Mouse (Mus musculus) testis, adult 2 months (tissue): ENCODE data around the gene Chl1. TPM values are rescaled to one million over a fixed set of nuclear protein-coding genes. Genes with fewer than 3 reads are reported as not detected.

Experiments
- H3K27ac ChIP-seq: fragments of 200-500 bp; 2 replicates; pipeline ENCODE4 v1.5.1; 2012; ENCODE audit warnings: low read depth, low read length; ENCODE audit not compliant: control insufficient read depth, insufficient read depth
- H3K27me3 ChIP-seq: fragments of 200-500 bp; 2 replicates; pipeline ENCODE4 v1.6.1; 2012; ENCODE audit warnings: mild to moderate bottlenecking, low read length, moderate library complexity; ENCODE audit not compliant: control insufficient read depth, insufficient read depth
- H3K36me3 ChIP-seq: fragments of 200-500 bp; 2 replicates; pipeline ENCODE4 v1.6.1; 2012; ENCODE audit warnings: mild to moderate bottlenecking, low read length; ENCODE audit not compliant: control insufficient read depth, insufficient read depth
- H3K4me1 ChIP-seq: fragments of 200-500 bp; 2 replicates; pipeline ENCODE4 v1.6.1; 2012; ENCODE audit warnings: low read length; ENCODE audit not compliant: control insufficient read depth, insufficient read depth
- H3K4me3 ChIP-seq: fragments of 200-500 bp; 2 replicates; pipeline ENCODE4 v1.5.1; 2012; ENCODE audit warnings: low read depth, mild to moderate bottlenecking, low read length, moderate library complexity, mixed read lengths; ENCODE audit not compliant: control insufficient read depth
- CTCF ChIP-seq: fragments of 200-500 bp; IDR thresholded peaks from 2 replicates; pipeline ENCODE4 v1.5.1; 2012; ENCODE audit warnings: low read depth, mild to moderate bottlenecking, inconsistent platforms, low read length, moderate library complexity; ENCODE audit not compliant: control insufficient read depth, insufficient read depth, insufficient replicate concordance
- POLR2A ChIP-seq: fragments of 200-500 bp; IDR thresholded peaks from 2 replicates; pipeline ENCODE4 v1.6.1; 2012; ENCODE audit warnings: low read depth, mild to moderate bottlenecking, inconsistent platforms, low read length, moderate library complexity; ENCODE audit not compliant: control insufficient read depth
- polyA plus RNA-seq: library from polyadenylated mRNA; depleted of rRNA; stranded (reverse); fragments of >200 nt; gene quantifications from 2 replicates; pipeline ENCODE4 v1.2.3, GENCODE M21; 2012

Gene Chl1
- polyA plus RNA-seq, 1 experiment, result 192 TPM

- H3K27ac ChIP-seq, result no peak overlapping the region
- TF ChIP-seq CTCF (no peak), POLR2A (no peak)
- H3K36me3 ChIP-seq, result no peaks in the 10 kb centered on the region
- H3K4me1 ChIP-seq, result no peaks in the 10 kb centered on the region
- H3K4me3 ChIP-seq, result no peak overlapping the region
- no peaks in the 10 kb centered on the region for H3K27me3 ChIP-seq
Measured at GRCm38 (mm10) chr6:103699482-103699881, 189.1 kb downstream of the Chl1 start.

GRCm38 (mm10) chr6:103699895-103700294 is 189.5 kb downstream of the Chl1 start:
- Histone ChIP-seq H3K27ac (no peak overlapping the region), H3K4me1 (no peaks in the 10 kb centered on the region), H3K36me3 (no peaks in the 10 kb centered on the region), H3K27me3 (no peaks in the 10 kb centered on the region), H3K4me3 (no peak overlapping the region; the same call in 1 of the 2 replicates)
- TF ChIP-seq POLR2A (no peak), CTCF (no peak)

GRCm38 (mm10) chr6:103700336-103700735 is 189.9 kb downstream of the Chl1 start:
- Histone ChIP-seq H3K27me3 (no peaks in the 10 kb centered on the region), H3K36me3 (no peaks in the 10 kb centered on the region), H3K27ac (no peak overlapping the region), H3K4me3 (peak overlapping the region; percentile 47), H3K4me1 (no peaks in the 10 kb centered on the region)
- TF ChIP-seq POLR2A (no peak), CTCF (no peak)

GRCm38 (mm10) chr6:103706366-103706765 is 196.0 kb downstream of the Chl1 start:
- H3K27me3 ChIP-seq, result no peaks in the 10 kb centered on the region
- H3K4me3 ChIP-seq, result no peak overlapping the region
- no peaks in the 10 kb centered on the region for H3K4me1 ChIP-seq
- H3K27ac ChIP-seq, result no peak overlapping the region
- no peaks in the 10 kb centered on the region for H3K36me3 ChIP-seq
- no peak for TF ChIP-seq POLR2A
- no peak for TF ChIP-seq CTCF

- no peaks in the 10 kb centered on the region for H3K27me3 ChIP-seq
- H3K36me3 ChIP-seq, result no peaks in the 10 kb centered on the region
- H3K27ac ChIP-seq, result no peak overlapping the region
- no peaks in the 10 kb centered on the region for H3K4me1 ChIP-seq
- no peak overlapping the region for H3K4me3 ChIP-seq
- TF ChIP-seq CTCF, result no peak
Measured at GRCm38 (mm10) chr6:103739291-103739690, 228.9 kb downstream of the Chl1 start.

GRCm38 (mm10) chr6:103742784-103743183 is 232.4 kb downstream of the Chl1 start:
- Histone ChIP-seq H3K4me3 (no peak overlapping the region), H3K4me1 (no peaks in the 10 kb centered on the region), H3K27me3 (no peaks in the 10 kb centered on the region), H3K27ac (no peak overlapping the region), H3K36me3 (no peaks in the 10 kb centered on the region)
- TF ChIP-seq CTCF (no peak), POLR2A (no peak)

- no peak for TF ChIP-seq CTCF
- TF ChIP-seq POLR2A, result no peak
- H3K27me3 ChIP-seq, result no peaks in the 10 kb centered on the region
- H3K36me3 ChIP-seq, result no peaks in the 10 kb centered on the region
- no peaks in the 10 kb centered on the region for H3K4me1 ChIP-seq
- H3K4me3 ChIP-seq, result no peak overlapping the region
- H3K27ac ChIP-seq, result no peak overlapping the region
Measured at GRCm38 (mm10) chr6:103746103-103746502, 235.7 kb downstream of the Chl1 start.

- H3K4me1 ChIP-seq, result no peaks in the 10 kb centered on the region
- H3K27me3 ChIP-seq, result no peaks in the 10 kb centered on the region
- TF ChIP-seq CTCF, result no peak
- TF ChIP-seq POLR2A, result no peak
- H3K36me3 ChIP-seq, result no peaks in the 10 kb centered on the region
- H3K27ac ChIP-seq, result no peak overlapping the region
- H3K4me3 ChIP-seq, result no peak overlapping the region
Measured at GRCm38 (mm10) chr6:103749122-103749773, 238.9 kb downstream of the Chl1 start.
